Mouse (Mus musculus): ENCODE measurements around the gene Psenen.

The Psenen gene

DNA sequence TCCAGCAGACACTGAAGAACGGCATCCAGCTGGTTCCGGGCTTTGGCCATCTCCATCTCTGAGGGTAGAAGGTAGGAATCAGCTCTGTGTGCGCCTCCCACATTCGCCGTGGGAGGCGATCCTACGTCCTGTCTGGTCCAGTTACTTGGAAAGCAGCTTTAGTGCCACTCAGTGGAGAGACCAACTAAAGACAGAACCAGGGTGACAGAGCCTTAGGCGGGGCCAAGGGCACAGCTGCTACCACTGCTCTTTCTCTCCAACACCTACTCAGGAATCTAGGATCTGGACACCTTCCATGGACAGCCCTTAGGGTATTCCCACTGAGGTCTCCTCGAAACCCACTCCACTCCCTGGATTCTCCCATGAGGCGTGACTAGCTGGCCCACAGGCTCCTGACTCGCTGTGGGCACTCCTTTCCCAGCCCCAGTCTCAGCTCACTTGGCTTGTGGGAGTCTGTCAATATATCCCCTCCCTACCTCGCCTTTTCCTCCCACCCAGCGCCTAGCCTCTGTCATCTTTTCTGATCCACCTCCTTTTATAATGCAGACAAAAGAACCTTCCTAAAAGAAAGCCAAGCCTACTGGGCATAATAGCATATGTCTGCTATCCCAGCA lies 5.4 kb downstream of the Psenen start:
- intact Hi-C loops (cut with DNase I): no loop called here

DNA sequence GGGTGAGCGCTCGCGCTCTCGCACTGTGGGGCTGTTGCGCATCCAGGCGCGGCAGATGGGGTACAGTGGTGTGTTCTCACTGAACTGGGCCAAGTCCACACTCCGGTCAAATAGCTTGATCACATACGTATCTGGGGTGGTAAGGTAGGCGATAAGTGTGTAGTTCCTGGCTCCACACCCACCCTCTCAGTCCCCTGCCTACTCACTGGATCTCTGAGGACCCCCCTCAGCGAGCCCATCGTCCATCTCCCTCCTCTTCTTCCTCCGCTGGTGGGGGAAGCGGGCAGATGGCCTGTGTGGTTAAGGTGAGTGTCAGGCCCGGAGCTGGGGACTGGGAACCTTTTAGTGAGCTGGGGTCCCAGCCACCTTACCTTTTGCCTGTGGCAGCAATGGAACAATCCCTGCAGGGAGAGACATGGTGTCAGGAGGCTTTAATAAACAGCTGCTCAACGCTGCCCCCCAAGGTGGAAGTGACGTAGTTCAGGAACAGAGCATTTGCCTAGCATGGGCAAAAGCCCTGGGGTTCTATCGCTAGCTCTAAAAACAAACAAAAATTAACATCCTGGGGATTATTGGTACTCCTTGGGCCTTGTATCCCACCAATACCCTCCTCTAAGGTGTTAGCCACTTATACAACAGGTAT lies 6.4 kb downstream of the Psenen start:
- intact Hi-C loops (cut with DNase I): no loop called here

DNA sequence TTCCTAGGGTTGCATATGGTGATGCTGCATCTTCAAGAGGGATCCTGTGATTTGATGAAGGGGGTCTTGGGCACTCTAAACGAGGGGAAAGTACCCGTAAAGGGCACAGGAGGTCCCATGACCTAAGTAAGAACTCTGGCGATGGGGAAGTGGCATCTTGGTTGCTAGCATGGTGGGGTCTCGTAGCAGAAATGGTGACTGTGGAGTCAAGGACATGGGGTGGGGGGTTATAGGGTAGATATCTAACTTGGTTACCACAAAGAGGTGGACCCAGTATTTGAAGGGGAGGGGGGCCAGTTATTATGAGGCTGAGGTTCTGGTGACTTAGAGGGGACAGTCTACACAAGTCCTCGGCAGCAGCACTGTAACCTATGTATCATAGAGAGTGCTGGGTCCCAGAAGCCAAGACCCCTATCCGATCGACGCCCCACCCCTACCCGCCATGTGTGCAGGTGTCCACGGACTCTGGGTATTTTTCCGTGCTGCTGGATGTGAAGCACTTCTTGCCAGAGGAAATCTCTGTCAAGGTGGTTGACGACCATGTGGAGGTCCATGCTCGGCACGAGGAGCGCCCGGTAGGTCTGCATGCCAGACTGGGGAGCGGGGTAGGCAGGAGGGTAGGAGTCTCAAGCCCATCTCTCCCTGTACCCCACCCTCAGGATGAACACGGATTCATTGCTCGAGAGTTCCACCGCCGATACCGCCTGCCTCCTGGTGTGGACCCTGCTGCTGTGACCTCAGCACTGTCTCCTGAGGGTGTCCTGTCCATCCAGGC lies 9.4 kb downstream of the Psenen start:
- intact Hi-C loops (cut with DNase I): no loop called here

DNA sequence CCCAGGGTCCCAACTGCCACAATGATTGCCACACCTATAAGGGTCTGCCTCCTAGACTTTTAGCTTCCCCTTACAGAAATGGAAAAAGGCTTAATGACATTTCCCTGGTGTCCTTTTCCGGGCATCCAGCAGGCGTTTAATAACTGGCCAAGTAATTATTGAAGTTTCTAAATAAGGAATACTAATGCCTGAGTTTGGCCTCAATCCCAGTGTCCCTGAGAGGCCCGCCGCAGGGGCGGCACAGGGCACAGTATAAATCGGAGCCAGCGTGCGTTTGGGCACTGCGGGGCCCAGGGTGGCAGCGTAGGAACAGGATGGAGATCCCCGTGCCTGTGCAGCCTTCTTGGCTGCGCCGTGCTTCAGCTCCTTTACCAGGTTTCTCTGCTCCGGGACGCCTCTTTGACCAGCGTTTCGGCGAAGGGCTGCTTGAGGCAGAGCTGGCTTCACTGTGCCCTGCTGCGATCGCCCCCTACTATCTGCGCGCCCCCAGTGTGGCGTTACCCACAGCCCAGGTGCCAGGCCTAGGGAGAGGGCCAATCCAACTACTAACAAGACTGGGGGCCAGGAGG lies 10.3 kb downstream of the Psenen start:
- intact Hi-C loops (cut with DNase I): no loop called here

DNA sequence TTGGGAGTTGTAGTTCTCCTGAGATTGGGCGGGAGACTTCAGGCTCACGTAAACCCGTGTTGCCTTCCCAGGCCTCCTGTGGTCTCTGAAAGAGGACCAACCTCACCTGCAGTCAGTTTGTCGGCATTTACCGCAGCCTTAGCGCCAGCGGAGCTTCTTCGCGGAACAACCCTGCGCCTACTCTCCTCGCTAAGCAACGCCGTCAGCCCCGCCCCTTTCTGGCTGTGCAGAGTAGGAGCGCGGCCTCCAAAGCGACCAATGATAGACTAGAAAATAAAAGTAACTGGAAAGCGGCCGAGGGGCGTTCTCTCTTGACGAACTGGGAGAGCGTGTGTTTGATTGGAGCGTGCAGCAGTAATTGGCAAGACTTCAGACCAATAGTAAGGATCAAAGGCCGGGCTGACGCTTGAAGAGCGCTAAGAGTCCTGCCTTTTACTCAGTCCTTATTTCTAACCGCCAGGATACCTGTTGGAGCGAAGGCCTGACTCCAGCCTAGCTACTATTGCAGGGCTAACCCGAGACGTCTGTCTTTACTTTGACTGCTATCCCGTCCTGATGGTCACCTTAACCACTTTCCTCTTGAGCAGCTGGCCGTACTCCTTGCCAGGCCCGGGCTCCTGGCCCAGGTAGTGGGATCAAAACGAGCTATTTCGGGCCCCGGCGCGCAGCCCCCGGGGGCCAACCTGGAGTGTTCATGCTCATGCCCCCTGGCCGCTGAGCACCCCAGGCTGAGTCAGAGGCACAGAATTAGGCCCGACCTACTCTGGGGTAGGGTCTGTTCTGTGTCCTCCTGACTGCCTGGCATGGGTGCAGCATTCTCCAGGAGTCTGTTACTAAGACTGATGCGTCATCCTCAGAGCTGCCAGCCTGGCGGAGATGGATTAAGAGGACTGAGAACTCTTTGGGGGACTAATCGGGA lies 11.1 kb downstream of the Psenen start, which contains the start of the genes Hspb6 and Proser3:
Gene Hspb6 (plus strand): TSS at position 77 of the 919 bp plus-strand sequence.
Gene Proser3 (minus strand): TSS at position 198 of the 919 bp plus-strand sequence.
- intact Hi-C loops (cut with DNase I): no loop called here

DNA sequence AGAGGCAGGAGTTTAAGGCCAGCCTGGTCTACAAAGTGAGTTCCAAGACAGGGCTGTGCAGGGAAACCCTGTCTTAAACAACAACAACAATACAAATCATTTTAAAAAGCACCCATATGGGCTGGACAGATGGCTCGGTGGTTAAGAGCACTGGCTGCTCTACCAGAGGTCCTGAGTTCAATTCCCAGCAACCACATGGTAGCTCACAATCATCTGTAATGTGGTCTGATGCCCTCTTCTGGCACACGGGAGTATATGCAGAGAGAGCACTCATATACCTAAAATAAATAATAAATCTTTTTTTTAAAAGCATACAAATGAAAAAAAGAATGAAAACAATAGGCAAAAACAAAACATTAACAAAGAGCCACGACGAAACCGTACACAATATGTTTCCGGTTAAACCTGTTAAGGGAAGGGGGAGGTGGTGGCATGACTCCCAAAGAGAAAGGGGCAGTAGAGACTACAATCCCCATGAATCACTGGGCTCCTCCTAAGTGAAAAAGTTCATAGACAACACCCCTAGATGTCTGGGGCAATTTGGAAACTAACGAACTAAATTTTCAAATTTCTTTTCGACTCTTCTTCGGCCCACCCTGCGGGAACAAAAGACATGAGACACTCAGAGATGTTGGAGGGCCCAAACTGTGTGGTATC lies 11.9 kb downstream of the Psenen start:
- intact Hi-C loops (cut with DNase I): no loop called here

DNA sequence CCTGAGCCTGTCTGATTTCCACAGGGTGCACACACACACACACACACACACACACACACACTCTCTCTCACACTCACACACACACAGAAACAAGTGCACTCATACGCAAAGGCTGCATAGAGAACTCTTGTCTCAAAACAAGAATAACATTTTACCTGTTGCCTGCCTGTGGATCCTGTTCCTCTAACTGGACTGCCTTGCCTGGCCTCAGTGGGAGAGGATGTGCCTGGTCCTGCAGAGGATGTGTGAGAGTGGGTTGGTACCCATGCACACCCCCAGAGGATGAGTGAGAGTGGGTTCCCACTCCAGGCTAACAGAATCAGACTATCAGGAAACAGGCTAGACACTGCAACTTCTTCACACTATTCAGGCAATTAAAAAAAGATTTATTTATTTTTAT lies 12.8 kb downstream of the Psenen start:
- intact Hi-C loops (cut with DNase I): no loop called here

DNA sequence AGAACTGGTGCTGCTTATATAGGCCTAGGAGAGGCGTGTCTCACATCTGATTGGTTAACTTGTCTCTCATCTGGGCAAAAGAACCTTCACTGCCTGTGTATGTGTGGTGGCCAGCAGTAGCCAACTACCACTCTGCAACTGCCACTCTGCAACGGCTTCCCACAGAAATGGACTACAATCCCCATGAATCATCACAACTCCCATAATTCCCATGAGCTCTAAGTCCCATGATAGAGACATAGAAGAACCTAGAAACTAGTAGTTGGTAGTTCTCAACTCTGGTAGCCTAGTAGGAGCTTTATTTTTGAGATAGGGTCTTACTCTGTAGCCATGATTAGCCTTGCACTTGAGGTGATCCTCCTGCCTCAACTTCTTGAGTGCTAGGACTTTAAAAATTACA lies 13.5 kb downstream of the Psenen start:
- intact Hi-C loops (cut with DNase I): no loop called here

DNA sequence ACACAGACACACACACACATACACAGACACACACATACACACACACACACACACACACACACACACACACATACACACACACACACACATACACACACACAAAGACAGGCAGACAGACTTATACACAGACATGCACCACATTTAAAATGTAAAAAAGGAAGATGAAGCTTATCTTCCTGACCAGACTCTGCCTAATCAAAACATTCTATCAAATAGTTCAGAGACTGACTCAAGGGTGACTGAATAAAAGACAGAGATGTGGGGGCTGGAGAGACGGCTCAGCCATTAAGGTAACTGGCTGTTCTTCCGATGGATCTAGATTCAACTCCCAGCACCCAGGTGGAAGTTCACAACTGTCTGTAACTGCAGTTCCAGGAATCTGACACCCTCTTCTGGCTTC lies 19.1 kb downstream of the Psenen start:
- intact Hi-C loops (cut with DNase I): no loop called here

DNA sequence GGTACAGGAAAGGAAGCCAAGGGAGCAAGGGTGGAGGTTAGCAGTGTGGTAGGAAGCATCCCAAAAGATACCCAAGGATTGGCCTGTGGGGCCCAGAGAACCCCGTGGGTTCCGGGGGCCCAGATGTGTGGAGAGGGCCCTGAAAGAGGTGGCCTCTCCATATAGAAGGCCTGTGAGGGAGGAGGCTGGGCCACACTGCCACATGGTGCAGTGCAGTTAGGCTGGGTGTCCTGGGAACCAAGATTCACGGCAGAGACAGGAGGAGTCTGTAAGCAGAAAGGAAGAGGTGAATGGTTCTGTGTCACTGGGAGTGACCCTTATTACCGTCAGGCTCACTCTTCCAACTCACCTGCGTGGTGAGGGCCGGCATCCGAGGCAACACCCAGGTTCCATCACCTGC lies 22.9 kb downstream of the Psenen start:
- intact Hi-C loops (cut with DNase I): no loop called here

DNA sequence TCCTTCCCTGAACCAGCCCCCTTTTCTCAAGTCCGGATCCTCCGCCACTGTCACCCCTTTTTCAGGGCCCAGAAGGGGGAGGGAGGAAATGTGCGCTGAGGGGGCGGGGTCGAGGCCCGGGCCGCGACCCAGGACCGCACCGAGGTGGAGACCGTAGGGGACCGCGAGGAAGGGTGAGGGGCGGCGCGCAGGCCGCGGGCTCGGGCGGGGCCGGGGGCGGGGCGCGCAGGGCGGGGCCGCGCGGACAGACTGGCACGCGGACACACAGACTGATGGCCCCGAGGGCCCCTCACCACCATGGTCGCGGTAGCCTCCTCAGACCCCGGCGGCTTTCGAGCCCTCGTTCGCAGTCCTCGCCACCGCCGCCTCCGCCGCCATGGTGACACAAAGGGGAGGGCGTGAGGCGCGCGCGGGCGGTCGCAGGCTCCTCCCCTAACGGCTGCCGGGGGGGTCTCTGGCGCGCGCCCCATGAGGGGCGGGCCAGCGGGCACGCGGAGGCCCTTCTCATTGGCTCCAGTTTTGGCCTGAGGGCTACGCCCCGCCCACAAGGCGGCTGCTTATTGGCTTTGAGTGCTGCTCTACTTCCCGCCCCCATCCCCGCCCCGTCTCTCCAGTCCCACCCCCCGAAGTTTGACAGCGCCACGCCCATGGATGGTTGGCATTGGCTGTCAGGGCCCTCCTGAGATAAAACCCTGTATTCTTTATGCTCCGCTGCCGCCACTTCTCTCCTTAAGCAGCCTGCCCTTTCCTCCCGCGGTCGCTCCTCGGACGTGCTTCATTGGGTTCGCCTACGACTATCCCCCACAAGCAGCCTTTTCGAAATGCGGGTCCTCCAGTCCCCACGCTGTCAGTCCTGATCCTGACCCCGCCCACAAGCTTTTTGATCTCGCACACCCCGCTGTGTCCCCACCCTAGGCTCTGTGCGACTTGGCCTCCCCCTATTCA lies 28.5 kb downstream of the Psenen start, which contains the start of gene Arhgap33:
Gene Arhgap33 (minus strand): TSS at position 428 of the 945 bp plus-strand sequence.
- intact Hi-C loops (cut with DNase I): no loop called here

DNA sequence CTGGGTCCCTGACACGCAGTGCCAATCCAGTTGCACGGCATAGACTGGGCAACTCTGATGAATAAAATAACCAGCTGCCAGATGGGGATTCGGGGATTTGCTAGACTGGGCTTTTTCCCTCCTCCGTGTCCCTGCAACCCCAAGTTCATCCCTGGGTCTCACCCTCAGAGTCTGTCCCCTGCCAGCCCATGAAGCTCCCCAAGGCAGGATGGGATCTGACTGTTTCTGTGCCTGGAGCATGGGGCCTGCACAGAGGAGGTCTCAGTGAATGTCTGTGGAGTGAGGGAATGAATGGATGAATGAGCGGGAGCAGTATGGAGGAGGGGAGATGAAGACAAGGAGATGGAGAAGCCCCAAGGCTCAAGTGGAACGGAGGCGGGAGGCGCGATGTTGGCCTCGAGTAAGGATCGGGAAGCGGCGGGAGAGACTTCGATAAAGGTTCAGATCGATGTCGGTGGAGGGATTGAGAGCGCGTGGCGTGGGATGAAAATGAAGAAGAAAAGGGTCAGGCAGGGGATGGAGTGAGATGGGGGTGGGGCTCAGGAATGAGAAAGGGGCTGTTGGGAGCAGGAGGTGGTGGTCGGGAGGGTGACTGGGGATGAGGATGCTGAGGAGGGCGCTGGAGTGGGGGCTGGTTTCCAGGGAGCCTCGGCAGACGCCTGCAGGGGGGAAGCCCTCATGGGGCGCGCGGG lies 29.3 kb downstream of the Psenen start:
- intact Hi-C loops (cut with DNase I): no loop called here

DNA sequence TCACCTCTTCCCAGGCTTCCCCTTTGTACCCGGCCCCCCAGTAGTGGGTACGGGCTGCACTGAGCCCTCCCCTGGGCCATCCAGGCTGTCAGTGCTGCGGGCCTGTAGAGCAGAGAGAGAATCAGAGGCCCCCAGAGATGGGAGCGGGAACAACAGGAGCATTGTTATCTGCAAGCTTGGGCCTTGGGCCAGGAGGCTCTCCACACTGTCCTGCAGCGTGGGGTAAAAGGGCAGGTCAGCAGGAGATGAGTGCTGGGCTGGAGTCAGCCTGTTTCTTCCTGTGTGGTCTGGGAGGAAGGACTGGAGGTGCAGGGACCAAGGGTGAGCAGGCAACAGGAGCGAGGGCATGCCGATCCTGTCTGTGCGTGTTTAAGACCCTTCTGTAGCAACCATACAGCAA lies 30.5 kb downstream of the Psenen start:
- intact Hi-C loops (cut with DNase I): no loop called here

DNA sequence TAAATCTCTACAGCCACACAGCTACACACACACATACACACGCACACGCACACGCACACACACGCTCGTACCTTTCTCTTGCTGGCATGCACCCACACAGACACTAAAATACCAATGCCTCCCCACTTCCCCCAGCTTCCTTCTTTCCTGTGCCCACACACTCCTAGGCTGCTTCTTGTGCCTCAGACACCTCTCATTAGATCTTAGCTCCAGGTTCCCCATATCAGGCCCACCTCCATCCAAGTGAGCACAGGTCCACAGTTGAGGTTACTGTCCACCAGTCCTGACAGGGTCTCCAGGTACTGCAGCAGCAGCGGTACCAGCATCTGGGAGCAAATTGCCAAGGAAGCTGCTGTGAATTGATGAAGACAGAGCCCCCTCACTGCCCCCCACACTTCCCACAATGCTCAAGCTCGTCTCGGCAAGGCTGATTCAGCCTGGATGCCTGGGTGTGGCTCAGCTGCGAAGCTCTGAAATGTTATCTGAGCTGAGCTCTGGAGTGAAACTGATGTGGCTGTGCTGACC lies 32.1 kb downstream of the Psenen start:
- intact Hi-C loops (cut with DNase I): no loop called here

DNA sequence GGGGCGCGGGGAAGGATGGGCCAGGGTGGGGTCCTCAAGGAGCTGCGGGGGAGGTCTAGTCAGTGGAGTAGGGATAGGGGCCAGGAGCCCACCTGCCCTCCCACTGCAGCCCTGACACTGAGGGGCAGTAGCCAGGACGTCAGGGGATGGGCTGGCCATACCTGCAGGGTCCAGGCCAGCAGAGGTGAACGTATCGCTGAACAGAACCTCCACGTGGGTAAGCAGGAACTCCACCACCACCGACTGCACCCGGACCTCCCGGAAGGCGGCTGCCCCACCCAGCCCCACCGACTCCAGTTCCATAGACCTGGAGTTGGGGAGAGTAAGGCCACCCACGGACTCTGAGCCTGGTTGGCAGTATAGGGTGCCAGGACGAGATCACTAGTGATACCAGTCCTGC lies 36.4 kb downstream of the Psenen start:
- intact Hi-C loops (cut with DNase I): no loop called here

DNA sequence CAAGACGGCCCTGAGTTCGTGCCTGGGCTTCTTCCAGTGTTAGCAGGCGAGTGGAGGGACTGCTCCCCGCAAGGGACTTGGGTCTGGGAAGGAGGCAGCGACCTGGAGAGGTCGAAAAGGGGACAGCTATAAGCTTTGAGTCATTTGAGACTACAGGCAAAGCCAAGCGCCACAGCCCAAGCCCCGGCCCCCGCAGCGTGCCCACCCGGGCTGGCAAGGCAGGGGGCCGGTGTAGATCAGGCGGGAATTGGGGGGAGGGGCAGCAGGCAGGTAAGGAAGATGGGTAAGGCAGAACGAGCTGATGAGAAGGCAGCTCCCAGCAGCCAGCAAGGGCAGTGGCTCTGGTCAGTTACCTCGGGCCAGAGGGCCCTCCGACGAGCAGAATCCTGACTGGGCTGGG lies 37.0 kb downstream of the Psenen start:
- intact Hi-C loops (cut with DNase I): no loop called here

DNA sequence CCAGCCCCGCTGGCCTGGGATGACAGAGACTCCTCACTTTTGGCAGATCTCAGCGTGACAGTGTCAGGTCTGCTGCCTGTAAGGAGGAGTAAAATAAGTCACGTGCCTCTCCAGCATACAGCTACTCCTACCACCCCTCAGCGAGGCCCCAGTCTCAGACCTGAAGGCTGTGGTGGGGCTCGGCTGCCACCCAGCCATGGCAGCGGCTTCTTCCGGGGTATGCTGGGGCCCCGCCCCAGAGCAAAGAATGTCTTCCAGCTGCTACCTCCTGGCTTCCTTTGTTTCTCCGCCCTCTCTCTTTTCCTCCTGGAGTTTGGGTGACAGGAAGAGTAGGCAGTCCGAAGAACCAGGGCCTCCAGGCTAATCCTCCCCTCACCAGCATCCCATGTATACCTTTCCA lies 37.5 kb downstream of the Psenen start:
- intact Hi-C loops (cut with DNase I): no loop called here

DNA sequence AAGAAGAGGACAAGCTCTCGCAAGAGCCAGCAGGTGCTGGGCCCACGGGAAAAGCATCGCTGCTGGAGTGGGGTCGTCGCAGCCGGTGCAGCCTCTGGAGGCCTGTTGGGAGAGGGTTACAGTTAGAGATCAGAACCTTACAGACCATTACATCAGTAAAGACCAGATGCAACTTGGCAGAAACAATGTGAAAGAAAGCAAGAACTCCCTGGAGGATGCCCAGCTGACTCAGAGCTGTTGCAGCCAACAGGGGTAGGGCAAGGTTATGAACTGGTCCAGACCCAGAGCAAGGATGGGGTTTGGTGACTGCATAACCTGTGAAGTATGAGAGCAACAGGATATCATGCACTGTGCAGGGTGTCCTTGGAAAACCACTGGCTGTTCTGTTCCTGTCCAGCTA lies 38.9 kb downstream of the Psenen start:
- intact Hi-C loops (cut with DNase I): no loop called here
